Mouse (Mus musculus) midbrain, embryonic 14.5 days (tissue): Measurements from ENCODE around the gene Kcnh5. TPM values are rescaled to one million over a fixed set of nuclear protein-coding genes. Genes with fewer than 3 reads are reported as not detected.

Experiments
- ATAC-seq: fragments of 200-750 bp; cut with Nextera tagmentation; 2 replicates; pipeline ENCODE4 v1.8.0; 2017; ENCODE audit warnings: moderate number of reproducible peaks, moderate library complexity; ENCODE audit not compliant: low FRiP score, low TSS enrichment
- DNase-seq: peaks from one replicate; pipeline ENCODE4 v3.0.0-alpha.2; 2015
- H3K27ac ChIP-seq: fragments of 300-500 bp; sonication (generic); replicated peaks from 2 replicates; pipeline ENCODE4 v1.5.1; 2014; ENCODE audit warnings: mild to moderate bottlenecking, low read depth, low read length, moderate library complexity
- H3K27me3 ChIP-seq: fragments of 300-500 bp; sonication (generic); 2 replicates; pipeline ENCODE4 v1.6.1; 2014; ENCODE audit warnings: low read length, control low read depth, mixed read lengths; ENCODE audit not compliant: control insufficient read depth, insufficient read depth
- H3K36me3 ChIP-seq: fragments of 300-500 bp; sonication (generic); 2 replicates; pipeline ENCODE4 v1.6.1; 2014; ENCODE audit warnings: low read length, control low read depth; ENCODE audit not compliant: control insufficient read depth, insufficient read depth
- H3K4me1 ChIP-seq: fragments of 300-500 bp; sonication (generic); 2 replicates; pipeline ENCODE4 v1.6.1; 2014; ENCODE audit warnings: mild to moderate bottlenecking, antibody characterized with exemption, low read length, control low read depth; ENCODE audit not compliant: control insufficient read depth, insufficient read depth
- H3K4me2 ChIP-seq: fragments of 300-500 bp; sonication (generic); 2 replicates; pipeline ENCODE4 v1.6.1; 2014; ENCODE audit warnings: mild to moderate bottlenecking, low read length, moderate library complexity
- H3K4me3 ChIP-seq: fragments of 300-500 bp; sonication (generic); replicated peaks from 2 replicates; pipeline ENCODE4 v1.5.1; 2014; ENCODE audit warnings: low read depth, low read length
- H3K9ac ChIP-seq: fragments of 300-500 bp; sonication (generic); replicated peaks from 2 replicates; pipeline ENCODE4 v1.6.1; 2014; ENCODE audit warnings: mild to moderate bottlenecking, low read length, moderate library complexity
- H3K9me3 ChIP-seq: fragments of 300-500 bp; sonication (generic); 2 replicates; pipeline ENCODE4 v1.6.1; 2016; ENCODE audit warnings: low read length, control low read depth, mixed read lengths; ENCODE audit not compliant: control insufficient read depth
- WGBS: fragments of 180-500 bp; shearing (Covaris S2); extraction: QIAGEN DNeasy Blood & Tissue Kit; methylation state at CpG from one replicate; pipeline ENCODE4 v1.1.7; 2014; 5-methylcytosine and 5-hydroxymethylcytosine counted together
- polyA plus RNA-seq: library from polyadenylated mRNA; unstranded; fragments of >200 nt; fragmentation: Nextera tagmentation; extraction: Ambion mirVana; gene quantifications from 2 replicates; pipeline ENCODE4 v1.2.1, GENCODE M21; 2014

The Kcnh5 gene
- polyA plus RNA-seq, 1 experiment from 2014 or later: 2.5 TPM

- Histone ChIP-seq H3K9ac (no peak overlapping the region), H3K27ac (no peak overlapping the region), H3K27me3 (no peaks in the 10 kb centered on the region), H3K4me2 (no peak overlapping the region), H3K36me3 (no peaks in the 10 kb centered on the region), H3K4me1 (no peaks in the 10 kb centered on the region), H3K9me3 (no peaks in the 10 kb centered on the region), H3K4me3 (no peak overlapping the region)
- no peak for DNase-seq
- no peak for ATAC-seq
- 92% methylated on average over 2 of the region's 2 CpGs for WGBS
Measured at GRCm38 (mm10) chr12:75153076-75153568, 24.0 kb downstream of the Kcnh5 start.

- H3K4me2 ChIP-seq: no peak overlapping the region
- H3K9me3 ChIP-seq: no peaks in the 10 kb centered on the region
- ATAC-seq (no peak), DNase-seq (no peak)
- H3K36me3 ChIP-seq: no peaks in the 10 kb centered on the region
- no peaks in the 10 kb centered on the region for H3K27me3 ChIP-seq
- no peak overlapping the region for H3K9ac ChIP-seq
- WGBS: 90% methylated on average over 1 of the region's 1 CpGs
- no peak overlapping the region for H3K27ac ChIP-seq
- H3K4me1 ChIP-seq: no peaks in the 10 kb centered on the region
- no peak overlapping the region for H3K4me3 ChIP-seq
Measured at GRCm38 (mm10) chr12:75139792-75140191, 37.3 kb downstream of the Kcnh5 start.

DNA sequence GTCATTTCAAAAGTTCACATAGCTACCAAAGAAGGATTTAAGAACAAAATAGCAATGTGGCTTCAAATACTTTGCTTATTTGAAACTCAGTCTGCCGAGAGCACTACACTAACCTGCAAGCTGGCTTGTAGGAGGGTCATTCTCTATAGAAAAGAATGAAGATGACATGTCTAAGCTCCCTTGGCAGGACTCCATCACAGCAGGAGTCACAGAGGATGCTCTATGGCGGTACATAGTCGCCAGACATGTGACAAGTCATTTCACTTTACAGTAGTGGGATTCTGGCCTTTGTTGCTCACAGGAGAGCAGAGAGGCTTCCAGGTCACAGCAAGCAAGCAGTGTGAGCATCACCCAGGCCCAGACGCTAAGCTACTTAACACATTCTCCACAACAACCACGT is 85.2 kb downstream of the Kcnh5 start:
- Histone ChIP-seq H3K36me3 (no peaks in the 10 kb centered on the region), H3K27ac (no peak overlapping the region), H3K9ac (no peak overlapping the region), H3K9me3 (no peaks in the 10 kb centered on the region), H3K4me1 (no peaks in the 10 kb centered on the region), H3K4me3 (no peak overlapping the region), H3K4me2 (no peak overlapping the region), H3K27me3 (no peaks in the 10 kb centered on the region)
- peak; percentile 3 for DNase-seq
- no peak for ATAC-seq
- 70% methylated on average over 5 of the region's 5 CpGs for WGBS

GRCm38 (mm10) chr12:75090957-75091356 is 86.2 kb downstream of the Kcnh5 start:
- H3K9me3 ChIP-seq: no peaks in the 10 kb centered on the region
- H3K4me1 ChIP-seq: no peaks in the 10 kb centered on the region
- no peaks in the 10 kb centered on the region for H3K36me3 ChIP-seq
- ATAC-seq (no peak), DNase-seq (no peak)
- H3K9ac ChIP-seq: no peak overlapping the region
- no peaks in the 10 kb centered on the region for H3K27me3 ChIP-seq
- no peak overlapping the region for H3K27ac ChIP-seq
- H3K4me3 ChIP-seq: no peak overlapping the region
- WGBS: 95% methylated on average over 1 of the region's 1 CpGs
- no peak overlapping the region for H3K4me2 ChIP-seq

GRCm38 (mm10) chr12:75077175-75077574 is 100.0 kb downstream of the Kcnh5 start:
- Histone ChIP-seq H3K4me1 (no peaks in the 10 kb centered on the region), H3K36me3 (no peaks in the 10 kb centered on the region), H3K27me3 (no peaks in the 10 kb centered on the region), H3K9ac (no peak overlapping the region), H3K4me2 (no peak overlapping the region), H3K27ac (no peak overlapping the region), H3K4me3 (no peak overlapping the region), H3K9me3 (no peaks in the 10 kb centered on the region)
- WGBS: 75% methylated on average over 5 of the region's 5 CpGs
- ATAC-seq: no peak
- no peak for DNase-seq

DNA sequence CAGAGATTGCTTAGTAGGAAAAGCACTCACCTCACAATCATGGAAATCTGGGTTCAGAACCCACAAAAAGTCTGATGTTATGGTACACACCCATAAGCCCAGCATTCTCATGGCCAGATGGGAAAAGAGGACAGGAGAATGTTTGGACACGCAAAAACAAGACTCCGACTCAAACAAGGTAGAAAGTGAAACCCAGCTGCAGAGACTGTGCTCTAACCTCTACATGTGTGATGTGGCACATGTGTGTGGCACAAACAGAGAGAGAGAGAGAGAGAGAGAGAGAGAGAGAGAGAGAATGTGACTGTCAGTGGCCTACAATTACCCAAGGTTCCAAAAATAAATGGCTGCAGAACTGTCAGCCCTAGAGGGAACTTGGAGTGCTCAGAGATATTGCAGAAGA is 106.1 kb downstream of the Kcnh5 start:
- WGBS: 100% methylated on average over 2 of the region's 2 CpGs
- H3K4me2 ChIP-seq: no peak overlapping the region
- no peaks in the 10 kb centered on the region for H3K36me3 ChIP-seq
- H3K4me1 ChIP-seq: no peaks in the 10 kb centered on the region
- H3K9me3 ChIP-seq: no peaks in the 10 kb centered on the region
- no peak overlapping the region for H3K27ac ChIP-seq
- H3K27me3 ChIP-seq: no peaks in the 10 kb centered on the region
- no peak for DNase-seq
- no peak overlapping the region for H3K4me3 ChIP-seq
- no peak for ATAC-seq
- H3K9ac ChIP-seq: no peak overlapping the region

- DNase-seq (no peak), ATAC-seq (no peak)
- H3K27ac ChIP-seq: no peak overlapping the region
Measured at GRCm38 (mm10) chr12:75062571-75062970, 114.6 kb downstream of the Kcnh5 start.

DNA sequence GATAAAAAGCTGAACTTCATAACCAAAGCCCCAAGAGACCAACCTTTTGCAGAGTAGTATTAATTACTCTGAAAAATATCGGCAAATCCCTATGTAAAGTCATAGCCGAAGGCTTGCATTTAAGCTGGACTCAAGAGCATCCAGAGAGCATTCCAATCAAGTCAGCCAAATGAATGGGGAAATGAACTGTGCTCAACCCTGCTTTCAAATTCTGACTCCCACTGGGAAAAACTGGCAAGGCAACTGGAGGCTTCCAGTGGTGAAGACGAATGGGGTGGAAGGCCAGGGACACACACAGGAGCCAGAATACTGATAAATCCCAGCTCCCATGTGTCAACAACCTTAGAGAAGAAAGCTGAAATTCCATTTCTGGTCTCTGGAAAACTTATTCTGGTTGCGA is 115.4 kb downstream of the Kcnh5 start:
- Histone ChIP-seq H3K4me3 (no peak overlapping the region), H3K4me2 (no peak overlapping the region), H3K4me1 (0 out of 2 replicates have a peak, but pooled peaks cover 6% of the 10 kb centered on the region), H3K27ac (no peak overlapping the region), H3K27me3 (no peaks in the 10 kb centered on the region), H3K9ac (no peak overlapping the region), H3K9me3 (no peaks in the 10 kb centered on the region), H3K36me3 (no peaks in the 10 kb centered on the region)
- ATAC-seq: no peak
- 60% methylated on average over 4 of the region's 4 CpGs for WGBS
- DNase-seq: peak; percentile 15

More at GRCm38 (mm10) chr12:75062571-75062970, 114.6 kb downstream of the Kcnh5 start:
- H3K36me3 ChIP-seq: no peaks in the 10 kb centered on the region
- no peak overlapping the region for H3K4me2 ChIP-seq
- no peak overlapping the region for H3K9ac ChIP-seq
- H3K9me3 ChIP-seq: no peaks in the 10 kb centered on the region
- 0 out of 2 replicates have a peak, but pooled peaks cover 6% of the 10 kb centered on the region for H3K4me1 ChIP-seq
- no peak overlapping the region for H3K4me3 ChIP-seq
- no peaks in the 10 kb centered on the region for H3K27me3 ChIP-seq

- Histone ChIP-seq H3K4me3 (no peak overlapping the region), H3K9me3 (no peaks in the 10 kb centered on the region), H3K27me3 (no peaks in the 10 kb centered on the region), H3K9ac (no peak overlapping the region), H3K4me1 (0 out of 2 replicates have a peak, but pooled peaks cover under 1% of the 10 kb centered on the region), H3K4me2 (no peak overlapping the region), H3K27ac (no peak overlapping the region), H3K36me3 (no peaks in the 10 kb centered on the region)
- 68% methylated on average over 1 of the region's 1 CpGs for WGBS
- no peak for DNase-seq
- no peak for ATAC-seq
Measured at GRCm38 (mm10) chr12:75053731-75054130, 123.4 kb downstream of the Kcnh5 start.
